Mouse (Mus musculus) left cerebral cortex, postnatal 10 days (tissue): Measurements from ENCODE around the gene Eral1. TPM values are rescaled to one million over a fixed set of nuclear protein-coding genes. Genes with fewer than 3 reads are reported as not detected.

Experiments
- DNase-seq, 2 experiments: peaks; one replicate each; pipeline ENCODE4 v3.0.0; 2021 to 2022; ENCODE audit warnings: low spot score in 2 of 2, mixed read lengths in 1 of 2; ENCODE audit errors: extremely low spot score in 1 of 2
- intact Hi-C: fragments of 180-260 bp; cut with DNase I; formaldehyde crosslinking; loops from one replicate; pipeline ENCODE4 v1.15.1; 2025
- total RNA-seq, 2 experiments: library from RNA; stranded (reverse); gene quantifications; 2 replicates each; pipeline ENCODE4 v1.2.3; 2021

The Eral1 gene
- 10 to 100 TPM; 16.7 to 18.5 TPM for total RNA-seq

DNA sequence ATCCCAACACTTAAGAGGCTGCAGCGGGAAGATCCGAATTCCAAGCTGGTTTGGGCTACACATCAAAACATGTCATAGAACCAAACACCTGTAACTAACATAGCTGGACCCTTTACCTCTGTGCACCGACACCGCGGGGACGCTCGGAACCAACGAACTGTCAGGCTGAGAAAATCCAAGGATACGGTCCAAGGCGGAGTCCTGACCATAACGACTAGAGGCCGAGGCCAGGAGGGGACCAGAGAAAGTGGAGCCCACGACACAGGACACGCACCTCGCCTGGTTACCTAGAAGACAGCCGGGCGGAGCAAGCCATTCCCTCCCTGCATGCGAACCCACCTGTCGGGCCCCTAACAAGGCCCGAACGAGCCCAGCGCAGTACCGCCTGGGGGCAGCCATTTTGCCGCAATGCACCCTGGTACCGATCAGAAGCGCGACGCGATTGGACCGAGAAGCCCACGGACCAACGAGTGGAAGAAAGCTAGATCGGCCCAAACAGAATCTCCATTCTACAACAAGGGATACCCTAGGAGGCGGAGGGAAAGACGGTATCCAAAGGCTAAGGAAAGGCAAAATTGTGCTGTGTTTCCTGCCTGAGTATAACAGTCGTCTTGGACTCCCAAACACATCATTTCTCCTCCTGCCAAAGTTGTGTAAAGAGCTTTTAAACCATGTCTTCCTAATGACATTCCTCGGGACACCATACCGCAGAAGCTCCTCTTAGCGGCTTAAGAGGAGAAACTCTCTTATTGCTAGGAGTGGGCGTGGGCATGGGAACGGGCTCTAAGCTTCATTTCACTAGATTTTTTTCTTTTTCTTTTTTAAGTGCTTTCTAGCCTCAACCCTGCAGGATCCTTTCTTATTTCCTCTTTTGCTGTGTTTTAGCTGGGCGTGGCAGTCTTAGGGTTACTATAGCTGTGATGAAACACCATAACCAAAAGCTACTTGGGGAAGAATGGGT lies at the start of gene Eral1:
Eral1 (minus strand) TSS at position 423 of the 961 bp plus-strand sequence.
- DNase-seq: peak; percentile 79 to 87
- intact Hi-C loops: no loop called here

DNA sequence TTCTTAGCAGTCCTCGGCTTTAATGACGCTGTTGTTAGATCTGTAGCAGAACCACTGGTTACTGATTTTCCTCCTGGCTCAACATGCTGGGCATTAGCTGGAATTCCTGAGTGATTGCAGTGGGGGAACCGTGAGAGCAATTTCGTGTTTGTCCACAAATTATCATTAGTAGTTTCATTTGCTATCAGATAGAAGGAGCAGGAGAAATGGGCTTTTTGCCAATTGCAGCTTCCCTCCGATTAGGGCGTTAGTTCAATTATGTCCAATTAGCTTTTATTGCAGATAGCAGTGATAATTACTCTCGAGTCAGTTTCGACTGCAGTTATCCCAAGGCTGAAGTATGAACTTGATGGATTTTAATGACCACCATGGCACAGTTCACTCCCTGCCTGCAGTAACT lies 49.3 kb upstream of the Eral1 start:
- DNase-seq: no peak
- intact Hi-C loops: no loop called here

DNA sequence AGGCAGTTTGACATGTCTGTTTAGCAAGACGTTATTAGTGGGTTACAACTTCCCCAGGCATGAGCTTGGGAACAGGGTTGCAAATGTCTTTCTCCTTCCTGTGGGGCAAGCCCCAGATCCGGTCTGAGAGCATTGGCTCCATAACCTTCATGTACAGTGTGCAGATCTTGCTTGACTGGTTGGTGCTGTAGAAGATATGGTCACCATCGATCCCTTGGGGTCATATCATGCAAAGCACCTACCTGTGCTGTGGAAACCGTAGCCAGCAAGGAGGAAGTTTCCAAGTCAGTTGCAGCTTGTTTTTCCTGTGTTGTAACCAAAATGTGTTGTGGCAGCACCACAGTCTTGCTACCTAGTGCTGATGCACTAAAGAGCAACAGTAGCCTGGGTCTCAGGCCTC lies 46.6 kb upstream of the Eral1 start:
- DNase-seq: no peak
- intact Hi-C loops: no loop called here

DNA sequence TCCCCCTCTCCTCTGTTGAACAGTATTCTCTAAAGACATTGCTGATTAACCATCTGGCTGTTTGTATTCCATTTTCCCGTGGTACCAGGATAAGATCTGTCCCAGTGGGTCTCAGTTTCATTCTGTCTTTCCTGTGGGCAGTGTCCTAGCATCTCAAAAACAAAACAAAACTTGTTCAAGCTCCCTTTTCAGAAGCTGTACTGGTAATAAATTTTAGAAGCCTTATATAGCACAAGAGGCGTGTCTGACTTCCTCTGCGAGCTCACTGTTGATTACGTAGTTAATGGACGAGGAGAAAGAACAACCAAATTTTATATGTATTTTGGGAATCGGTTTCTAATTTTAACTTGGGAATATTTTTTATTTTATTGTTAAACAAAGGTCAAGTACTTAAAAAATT lies 45.5 kb upstream of the Eral1 start:
- intact Hi-C loops: no loop called here
- no peak for DNase-seq

DNA sequence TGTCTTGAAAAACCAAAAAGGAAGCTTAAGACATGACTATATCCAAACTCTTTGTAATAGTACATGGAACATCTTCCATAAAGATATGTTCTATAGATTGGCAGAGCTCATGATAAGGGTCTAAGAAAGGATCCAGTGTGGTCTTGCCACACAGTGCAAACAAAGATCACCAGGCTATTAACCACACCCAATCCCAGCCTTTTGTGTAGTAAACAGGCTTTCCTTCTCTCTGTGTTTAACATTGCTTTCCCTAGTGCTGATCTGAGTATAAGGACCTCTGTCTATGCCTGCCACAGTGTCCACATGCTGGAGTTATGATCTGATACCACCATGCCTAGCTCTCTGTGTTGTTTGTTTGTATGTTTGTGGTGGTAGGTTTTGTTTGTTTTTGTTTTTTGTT lies 43.6 kb upstream of the Eral1 start:
- intact Hi-C loops: no loop called here
- no peak for DNase-seq

DNA sequence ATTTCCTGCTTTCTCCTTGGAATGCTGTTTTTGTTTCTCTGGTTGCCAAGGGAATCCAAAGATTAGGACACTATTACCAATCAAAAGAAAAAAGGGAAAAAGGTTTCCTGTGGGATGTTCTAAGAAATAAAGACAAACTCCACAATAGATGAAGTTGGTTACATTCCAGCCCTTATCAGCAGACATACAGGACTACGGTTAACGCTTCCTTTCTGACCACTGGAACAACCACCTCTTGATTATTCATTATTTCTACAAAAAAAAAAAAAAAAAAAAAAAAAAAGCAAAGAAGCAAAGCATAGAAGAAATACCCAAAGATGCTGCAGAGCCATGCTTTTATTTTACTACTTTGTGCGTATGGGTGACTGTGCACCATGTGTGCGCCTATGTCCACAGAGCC lies 42.6 kb upstream of the Eral1 start:
- intact Hi-C loops: no loop called here

DNA sequence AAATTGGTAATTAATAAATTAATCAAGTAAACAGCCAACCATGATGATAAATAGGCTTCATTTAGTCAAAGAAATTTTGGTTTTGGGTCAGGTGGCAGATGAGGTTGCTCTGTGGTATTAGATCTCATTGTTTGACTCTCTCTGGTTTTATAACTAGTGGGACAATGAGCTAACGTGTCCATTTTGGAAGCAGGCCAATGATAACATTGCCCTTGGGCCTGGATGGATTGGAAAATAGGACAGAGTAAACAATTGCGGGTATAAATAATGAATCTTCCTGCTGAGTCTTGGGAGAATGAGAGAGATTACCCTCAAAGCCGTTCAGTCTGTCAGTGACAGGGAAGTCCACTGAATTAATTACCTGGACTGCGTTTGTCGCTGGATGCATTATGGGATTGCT lies 41.0 kb upstream of the Eral1 start:
- intact Hi-C loops: no loop called here
- peak in 1 of 2 experiments; percentile 49 for DNase-seq

More for the DNA sequence above, 42.6 kb upstream of the Eral1 start:
- no peak for DNase-seq

DNA sequence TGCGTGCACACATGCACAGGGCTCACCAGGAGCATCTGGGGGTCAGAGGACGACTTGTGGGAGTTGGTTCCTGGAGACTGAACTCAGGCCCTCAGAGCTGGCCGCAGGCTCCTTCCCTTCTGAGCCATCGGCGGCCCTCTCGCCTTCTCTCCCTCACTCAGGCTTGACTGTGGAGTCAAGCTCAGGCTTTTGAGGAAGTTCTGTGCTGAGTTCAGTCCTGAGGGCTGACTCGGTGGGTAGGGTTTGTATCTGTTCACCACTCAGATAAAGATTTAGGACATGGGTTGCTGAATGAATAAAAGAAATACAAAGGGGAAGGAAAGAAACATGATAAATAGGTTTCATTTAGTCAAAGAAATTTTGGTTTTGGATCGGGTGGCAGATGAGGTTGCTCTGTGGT lies 39.7 kb upstream of the Eral1 start:
- intact Hi-C loops: no loop called here
- DNase-seq: no peak

DNA sequence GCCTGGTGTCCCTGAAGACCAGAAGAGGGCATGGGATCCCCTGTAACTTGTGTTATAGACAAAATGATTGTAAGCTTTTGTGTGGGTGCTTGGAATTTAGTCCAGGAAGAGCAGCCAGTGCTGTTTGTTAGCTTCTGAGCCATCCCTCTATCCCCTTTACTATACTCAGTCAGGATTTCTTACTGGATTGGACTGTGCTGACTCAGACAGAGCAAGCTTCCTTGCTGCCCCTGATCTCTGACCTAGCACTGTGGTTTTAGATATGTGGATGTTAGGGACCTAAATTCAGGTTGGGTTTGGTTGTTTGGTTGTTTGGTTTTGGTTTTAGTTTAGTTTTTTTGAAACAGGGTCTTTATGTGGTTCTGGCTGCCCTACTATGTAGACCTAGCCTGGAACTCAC lies 38.3 kb upstream of the Eral1 start:
- intact Hi-C loops: no loop called here
- no peak for DNase-seq

DNA sequence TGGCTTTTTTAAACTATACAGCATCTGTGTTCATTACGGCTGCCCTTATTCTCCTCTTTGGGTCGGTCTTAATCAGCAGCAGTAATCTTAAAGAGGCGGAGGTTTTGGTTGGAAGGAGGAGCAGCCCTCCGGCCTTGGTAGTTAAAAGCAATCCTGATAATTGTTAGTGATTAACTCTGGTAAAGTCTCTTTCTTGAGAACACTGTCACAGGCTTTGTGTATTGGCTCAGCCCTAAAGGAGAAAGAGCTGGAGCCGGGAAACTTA lies 35.9 kb upstream of the Eral1 start:
- DNase-seq: no peak
- intact Hi-C loops: no loop called here

DNA sequence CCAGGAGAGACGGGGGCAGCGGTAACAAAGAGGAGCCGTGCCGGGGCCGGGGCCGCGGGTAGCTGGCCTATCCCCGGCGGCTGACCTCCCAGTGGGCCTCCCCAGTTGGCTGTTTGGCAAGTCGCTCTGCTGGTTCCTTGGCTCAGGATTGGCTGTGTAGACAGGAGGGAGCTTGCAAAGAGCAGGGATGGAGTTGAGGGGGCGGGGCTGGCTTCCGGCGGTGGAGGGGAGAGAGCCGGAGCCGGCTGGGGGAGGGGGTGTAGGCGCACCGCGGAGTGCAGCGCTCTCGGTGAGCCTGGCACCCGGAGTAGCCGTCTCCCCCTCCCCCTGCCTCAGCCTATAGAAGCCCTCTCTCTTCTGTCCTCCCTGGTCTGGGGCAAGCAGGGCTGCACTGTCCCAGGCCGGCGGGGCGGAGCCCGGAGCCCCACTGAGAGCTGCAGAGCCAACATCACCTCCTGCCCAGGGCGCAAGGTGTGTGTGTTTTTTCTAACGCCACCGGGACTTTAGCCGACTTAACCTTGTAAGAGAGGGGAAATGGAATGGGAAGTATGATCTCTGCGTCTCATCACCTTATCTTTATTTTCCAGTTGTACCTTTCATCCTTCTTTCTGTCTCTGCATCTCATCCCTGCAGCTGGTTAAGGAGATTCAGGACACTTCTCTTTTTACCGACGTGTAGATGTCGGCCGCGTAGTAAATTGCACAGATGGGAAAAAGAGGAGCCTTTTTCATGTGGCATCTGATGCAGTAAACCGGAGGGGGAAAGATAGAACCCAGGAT lies 35.4 kb upstream of the Eral1 start:
- intact Hi-C loops: no loop called here

DNA sequence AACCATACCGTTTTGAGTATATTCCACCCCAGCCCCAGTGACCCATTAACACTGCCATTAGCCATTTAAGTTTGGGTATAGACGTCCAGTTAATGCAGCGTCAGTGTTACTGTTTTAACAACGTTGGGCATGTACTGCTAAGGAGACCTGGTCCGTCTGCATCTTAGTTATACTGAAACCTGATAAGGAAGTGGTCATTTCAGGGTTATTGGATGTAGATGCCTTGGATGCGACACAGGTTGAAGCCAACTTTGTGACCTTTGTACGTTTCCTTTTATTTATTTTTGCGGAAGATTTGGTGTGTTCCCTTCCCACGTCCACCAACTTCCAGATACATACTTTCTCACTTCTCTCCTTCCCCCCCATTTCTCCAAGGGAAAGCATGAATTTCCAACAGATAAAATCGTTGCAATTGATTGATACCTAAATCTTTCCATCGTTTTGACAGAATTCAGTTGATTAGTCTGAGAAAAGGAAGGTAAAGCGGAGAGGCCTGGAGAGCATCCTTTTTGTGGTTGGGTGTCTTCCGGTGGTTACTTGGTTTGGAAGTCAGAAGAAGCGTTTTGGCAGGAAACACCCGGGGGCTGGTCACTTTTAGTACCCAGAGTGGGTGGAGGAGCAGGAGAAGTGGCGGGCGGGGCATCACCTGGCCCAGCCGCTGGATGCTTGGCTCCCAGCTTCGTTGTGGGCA lies 34.6 kb upstream of the Eral1 start:
- intact Hi-C loops: no loop called here
- no peak for DNase-seq

More for the DNA sequence above, 35.4 kb upstream of the Eral1 start:
- peak; percentile 91 to 98 for DNase-seq

DNA sequence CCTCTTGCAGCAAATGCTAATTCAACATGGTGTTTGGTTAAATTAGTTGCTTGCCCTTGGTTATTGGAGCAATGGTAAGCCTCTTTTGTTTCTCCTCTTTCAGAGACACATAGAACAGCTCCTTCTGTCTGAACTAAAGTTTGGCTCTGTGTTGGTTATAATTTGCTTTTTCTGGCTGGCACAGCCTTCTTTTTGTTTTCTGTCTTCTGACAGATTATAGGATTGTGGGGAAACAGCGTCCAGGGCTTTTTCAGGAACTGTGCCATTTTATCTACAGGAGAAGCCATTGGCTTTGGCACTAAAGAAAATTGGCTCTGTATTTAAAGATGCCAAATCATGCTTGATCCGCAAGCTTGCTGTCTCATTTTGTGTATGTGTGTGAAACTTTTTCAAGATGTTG lies 33.4 kb upstream of the Eral1 start:
- intact Hi-C loops: no loop called here
- peak in 1 of 2 experiments; percentile 39 for DNase-seq

DNA sequence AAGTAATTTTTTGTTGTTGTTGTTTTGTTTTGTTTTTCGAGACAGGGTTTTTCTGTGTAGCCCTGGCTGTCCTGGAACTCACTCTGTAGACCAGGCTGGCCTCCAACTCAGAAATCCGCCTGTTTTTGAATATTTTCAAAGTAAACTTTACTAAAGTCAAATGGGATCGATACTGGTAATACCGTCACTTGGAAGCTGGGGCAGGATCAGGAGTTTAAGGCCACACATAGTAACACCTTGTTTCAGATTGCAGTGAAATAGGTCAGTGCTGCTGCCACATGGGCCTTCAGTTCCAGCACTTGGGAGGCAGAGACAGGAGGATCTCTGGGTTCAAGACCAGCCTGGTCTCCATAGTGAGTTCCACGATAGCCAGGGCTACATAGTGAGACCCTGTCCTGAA lies 24.3 kb upstream of the Eral1 start:
- DNase-seq: no peak
- intact Hi-C loops: no loop called here

DNA sequence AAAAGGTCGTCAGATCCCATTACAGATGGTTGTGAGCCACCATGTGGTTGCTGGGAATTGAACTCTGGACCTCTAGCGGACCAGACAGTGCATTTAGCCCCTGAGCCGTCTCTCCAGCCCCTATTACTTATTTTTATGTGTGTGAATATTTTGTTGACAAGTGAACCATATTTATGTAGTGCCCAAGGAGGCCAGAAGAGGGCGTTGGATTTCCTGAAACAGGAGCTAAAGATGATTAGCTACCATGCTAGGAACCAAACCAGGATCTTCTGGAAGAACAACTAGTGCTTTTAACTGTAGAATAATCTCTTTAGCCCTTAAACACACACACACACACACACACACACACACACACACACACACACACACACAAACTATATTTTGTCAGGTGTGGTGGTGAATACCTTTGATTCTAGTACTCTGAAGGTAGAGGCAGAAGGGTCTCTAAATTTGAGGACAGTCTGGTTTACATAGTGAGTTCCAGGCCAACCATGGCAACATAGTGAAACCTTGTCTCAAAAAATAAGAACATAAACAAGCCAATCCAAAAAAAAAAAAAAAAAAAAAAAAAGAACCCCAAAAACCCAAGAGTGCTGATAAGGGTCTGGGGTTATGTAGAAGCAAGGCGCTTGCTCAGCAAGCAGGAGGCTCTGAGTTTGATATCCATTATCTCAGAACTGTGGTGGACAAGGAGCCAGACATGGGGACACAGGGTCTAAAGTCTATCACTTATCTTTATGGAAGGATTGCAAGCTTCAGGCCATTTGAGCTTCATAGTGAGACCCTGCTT lies 23.0 kb upstream of the Eral1 start:
- intact Hi-C loops: no loop called here
- no peak for DNase-seq

DNA sequence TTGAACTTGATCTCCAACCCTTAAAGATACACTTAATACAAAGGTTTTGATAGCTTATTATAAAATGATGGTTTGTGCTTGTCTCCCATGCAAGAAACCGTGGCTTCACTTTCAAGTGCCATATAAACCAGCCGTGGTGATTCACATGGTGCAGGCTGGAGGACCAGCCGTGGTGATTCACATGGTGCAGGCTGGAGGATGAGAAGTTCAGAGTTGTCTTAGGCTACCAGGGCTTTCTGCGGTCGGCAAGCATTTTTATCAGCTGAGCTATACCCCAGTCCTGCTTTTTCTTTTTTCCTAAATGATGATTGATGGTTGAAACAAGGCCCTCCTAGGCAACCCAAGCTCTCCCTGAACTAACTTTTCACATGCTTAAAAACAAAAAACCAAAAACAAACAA lies 22.0 kb upstream of the Eral1 start:
- intact Hi-C loops: no loop called here
- no peak for DNase-seq

DNA sequence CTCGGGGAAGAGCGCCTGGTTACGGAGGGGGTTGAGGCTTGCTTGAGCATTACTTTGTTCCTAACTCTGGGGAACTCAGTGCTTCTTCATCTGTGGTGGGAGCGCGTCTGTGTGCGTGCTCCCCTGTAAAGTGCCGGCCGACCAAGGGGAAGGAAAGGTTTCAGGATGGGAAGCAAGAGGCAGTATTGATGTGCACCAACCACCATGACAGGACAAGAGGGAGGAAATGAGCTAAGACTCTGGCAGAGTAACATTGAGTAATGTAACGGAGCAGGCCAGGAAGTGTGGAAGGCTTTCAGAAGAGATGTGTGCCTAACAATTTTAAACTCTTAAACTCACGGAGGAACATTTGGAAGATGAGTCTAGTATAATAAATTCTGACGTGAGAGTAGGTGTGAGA lies 20.6 kb upstream of the Eral1 start:
- intact Hi-C loops: no loop called here
- no peak for DNase-seq

DNA sequence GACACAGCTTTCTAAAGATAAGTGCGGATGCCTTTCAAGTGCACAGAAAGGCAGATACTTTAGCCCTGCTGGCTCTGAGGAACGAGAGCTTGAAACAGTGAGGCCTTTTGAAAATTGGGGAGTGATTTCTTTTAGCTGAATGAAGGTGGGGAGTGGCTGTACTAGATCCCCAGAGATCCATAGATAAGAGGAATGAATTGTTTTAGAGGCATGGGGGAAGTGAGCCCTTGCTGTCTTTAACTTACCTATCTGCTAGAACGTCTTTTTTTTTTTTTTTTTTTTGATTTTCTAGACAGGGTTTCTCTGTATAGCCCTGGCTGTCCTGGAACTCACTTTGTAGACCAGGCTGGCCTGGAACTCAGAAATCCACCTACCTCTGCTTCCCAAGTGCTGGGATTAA lies 16.9 kb upstream of the Eral1 start:
- intact Hi-C loops: loop anchor here (5.0 kb wide), 1 partner anchor 40 kb away; no protein-coding TSS in a partner anchor
- DNase-seq: no peak

DNA sequence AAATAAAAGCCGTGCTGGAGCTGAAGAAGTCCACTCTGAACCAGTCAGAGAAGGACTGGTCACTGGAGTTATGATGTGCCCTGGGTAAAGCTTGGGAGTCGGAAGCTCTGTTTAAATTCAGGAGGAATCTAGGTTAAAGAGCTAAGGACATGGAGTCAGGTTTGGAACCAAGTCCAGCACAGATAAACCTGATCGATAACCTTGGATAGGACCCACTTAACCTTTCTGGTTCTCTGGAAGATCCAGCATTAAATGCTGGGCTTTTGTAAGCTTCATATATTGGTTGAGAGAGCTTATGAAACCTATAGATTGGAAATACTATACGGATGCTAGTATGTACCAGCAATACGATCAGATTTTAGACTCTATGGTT lies 14.9 kb upstream of the Eral1 start:
- no peak for DNase-seq
- intact Hi-C loops: loop anchor here (5.0 kb wide), 1 partner anchor 42 kb away; no protein-coding TSS in a partner anchor
